Mouse (Mus musculus) c-Kit-positive CD71-positive TER-119-positive erythroid progenitor cells, embryonic 14.5 days (primary cell): Measurements from ENCODE around the gene Gfi1b.
A peak's percentile ranks its signal among the peaks of the same experiment; 100 is the strongest.

Experiments used
- DNase-seq: peaks from one replicate; pipeline ENCODE4 v3.0.0-alpha.2; 2013; ENCODE audit warnings: low spot score

Gfi1b gene

DNA sequence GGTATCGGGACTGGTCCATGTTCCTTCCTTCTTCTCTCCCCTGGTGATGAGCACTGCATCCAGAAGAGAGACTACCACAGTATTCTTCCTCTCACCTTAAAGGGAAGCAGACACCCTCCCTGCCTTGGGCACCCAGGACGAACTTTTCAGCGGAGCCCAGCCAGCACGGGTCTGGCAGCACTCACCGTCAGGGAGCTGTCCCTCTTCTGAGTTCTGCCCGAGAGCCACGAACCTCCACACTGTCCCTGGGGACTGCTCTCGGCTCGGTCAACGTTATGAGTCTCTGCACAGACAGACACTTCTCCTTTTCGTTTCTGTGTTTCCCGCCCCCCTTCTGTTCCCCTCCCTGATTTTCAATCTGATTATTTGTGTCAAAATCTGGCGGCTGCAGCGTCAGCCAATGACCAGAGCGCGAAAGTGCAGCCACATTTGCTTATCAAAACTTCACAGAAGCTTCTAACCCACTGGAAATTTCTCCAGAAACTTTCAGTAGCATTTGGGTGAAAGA is at the start of gene Gfi1b:
TSS of gene Gfi1b (minus strand) at position 319 of the 508 bp plus-strand sequence.
- no peak for DNase-seq

DNA sequence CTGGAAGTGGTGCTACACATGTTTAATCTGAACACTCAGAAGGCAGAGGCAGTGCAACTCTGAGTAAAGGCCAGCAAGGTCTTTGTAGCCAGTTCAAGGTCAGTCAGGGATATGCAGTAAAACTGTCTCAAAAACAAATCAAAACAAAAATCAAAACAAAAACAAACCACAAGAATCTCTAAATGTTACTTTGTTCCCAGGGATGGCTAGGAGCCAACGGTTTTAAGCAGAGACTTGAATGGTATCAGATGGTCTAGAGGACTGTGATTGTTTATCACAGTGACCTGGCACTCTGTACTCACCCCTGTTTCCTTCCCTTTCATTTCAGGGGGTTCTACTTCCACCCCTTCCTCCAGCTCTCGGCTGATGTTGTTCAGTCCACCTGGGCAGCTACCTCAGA is 49.7 kb upstream of the Gfi1b start:
- DNase-seq, result no peak

DNA sequence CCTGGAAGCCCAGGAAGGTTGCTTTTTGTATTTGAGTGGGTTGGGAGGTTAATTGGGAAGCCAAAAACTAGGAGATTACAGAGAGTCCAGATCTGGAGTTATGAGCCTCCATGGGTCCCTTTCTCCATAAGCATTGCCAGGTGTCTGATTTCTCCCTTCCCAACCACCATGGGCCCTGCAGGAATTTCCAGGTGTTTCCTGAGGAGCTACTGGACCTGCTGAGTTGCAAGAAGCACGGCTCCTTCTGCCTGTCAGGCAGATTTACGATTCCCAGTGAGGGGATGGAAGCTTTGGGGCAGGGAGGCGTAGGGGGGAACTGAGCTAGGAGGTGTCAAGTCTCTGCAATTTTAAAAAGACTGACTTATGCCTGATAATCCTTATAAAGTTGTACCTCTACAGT is 44.0 kb upstream of the Gfi1b start:
- DNase-seq, result no peak

- no peak for DNase-seq
Observed at GRCm38 (mm10) chr2:28662891-28663290, 41.1 kb upstream of the Gfi1b start.

DNA sequence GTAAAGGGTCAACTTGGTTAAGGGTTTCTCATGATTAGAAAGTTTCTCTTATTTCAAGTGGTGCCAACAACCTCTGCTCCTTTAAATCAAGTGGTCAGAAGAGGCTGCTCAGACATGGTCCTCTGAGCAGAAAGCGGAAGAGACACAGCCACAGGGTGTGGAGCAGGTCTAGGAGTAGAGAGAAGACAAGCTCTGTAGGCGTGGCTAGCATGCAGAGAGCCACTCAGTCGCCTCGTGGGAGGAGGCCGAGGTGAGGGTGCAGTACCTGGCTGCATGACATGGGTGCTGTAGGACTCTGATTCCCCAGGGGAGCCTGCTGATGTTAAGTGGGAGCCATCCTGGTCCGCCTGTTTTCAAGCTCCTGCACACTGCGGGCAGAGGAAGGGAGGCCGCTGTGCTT is 34.4 kb upstream of the Gfi1b start:
- no peak for DNase-seq

DNA sequence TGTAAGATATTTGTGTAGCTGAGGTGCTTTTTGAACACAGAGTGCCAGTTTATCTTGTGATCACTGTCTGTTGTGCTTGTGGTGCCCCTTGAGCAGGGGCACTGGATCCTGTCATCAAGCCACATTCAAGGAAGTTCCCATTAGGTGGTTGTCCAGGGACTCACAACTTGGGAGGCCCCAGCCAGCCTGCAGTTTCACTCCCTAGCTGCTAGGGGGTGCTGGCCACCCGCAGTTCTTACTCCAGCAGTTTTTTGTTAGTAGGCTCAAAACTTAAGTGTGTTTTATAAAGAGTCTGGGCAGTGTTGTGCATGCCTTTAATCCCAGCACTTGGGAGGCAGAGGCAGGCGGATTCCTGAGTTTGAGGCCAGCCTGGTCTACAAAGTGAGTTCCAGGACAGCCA is 32.5 kb upstream of the Gfi1b start:
- DNase-seq, result no peak

GRCm38 (mm10) chr2:28653351-28653750 is 31.6 kb upstream of the Gfi1b start:
- no peak for DNase-seq

DNA sequence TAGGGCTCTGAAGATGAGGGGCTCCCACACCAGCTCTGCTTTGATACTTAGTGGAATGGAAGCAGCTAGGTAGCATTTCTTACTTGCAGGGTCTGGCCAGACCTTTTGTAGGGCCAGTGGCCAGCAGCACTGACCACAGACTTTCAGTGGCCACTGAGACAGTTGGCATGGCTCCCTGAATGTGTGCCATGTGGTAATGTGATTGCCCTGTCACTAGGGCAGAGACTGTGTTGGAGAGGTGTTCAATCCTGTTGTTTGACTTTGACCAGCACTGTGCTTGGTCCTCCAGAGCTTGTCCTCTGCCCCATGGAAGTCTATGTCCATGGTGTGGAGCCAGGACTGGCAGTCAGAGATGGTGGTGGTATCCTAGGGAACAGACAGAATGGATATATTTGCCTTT is 28.7 kb upstream of the Gfi1b start:
- no peak for DNase-seq

- no peak for DNase-seq
Observed at GRCm38 (mm10) chr2:28643081-28643480, 21.3 kb upstream of the Gfi1b start.

DNA sequence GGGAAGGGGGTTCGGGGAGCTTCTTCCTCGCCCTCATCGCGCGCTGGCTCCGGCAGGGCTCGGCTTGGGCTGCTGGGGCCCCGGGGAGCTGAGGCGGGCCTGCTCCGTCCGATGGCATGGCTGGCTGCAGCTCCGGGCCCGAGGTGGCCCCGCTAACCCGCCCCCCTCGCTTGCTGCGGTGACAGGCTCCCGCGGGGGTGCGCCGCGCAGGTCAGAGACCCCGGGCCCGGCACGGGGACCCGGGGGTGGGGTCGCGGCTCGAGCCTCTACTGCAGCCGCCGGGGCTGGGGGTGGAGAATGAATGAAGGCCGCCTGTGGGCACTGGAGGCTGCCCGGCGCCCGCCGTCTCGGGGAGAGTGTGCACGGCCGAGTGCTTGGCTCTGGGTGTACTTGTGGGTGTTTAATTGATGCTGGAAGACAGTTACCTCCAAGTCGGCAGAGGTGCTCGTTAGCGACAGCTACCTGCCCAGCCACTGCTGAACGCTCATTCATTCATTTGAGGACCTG is 19.7 kb upstream of the Gfi1b start:
- no peak for DNase-seq

DNA sequence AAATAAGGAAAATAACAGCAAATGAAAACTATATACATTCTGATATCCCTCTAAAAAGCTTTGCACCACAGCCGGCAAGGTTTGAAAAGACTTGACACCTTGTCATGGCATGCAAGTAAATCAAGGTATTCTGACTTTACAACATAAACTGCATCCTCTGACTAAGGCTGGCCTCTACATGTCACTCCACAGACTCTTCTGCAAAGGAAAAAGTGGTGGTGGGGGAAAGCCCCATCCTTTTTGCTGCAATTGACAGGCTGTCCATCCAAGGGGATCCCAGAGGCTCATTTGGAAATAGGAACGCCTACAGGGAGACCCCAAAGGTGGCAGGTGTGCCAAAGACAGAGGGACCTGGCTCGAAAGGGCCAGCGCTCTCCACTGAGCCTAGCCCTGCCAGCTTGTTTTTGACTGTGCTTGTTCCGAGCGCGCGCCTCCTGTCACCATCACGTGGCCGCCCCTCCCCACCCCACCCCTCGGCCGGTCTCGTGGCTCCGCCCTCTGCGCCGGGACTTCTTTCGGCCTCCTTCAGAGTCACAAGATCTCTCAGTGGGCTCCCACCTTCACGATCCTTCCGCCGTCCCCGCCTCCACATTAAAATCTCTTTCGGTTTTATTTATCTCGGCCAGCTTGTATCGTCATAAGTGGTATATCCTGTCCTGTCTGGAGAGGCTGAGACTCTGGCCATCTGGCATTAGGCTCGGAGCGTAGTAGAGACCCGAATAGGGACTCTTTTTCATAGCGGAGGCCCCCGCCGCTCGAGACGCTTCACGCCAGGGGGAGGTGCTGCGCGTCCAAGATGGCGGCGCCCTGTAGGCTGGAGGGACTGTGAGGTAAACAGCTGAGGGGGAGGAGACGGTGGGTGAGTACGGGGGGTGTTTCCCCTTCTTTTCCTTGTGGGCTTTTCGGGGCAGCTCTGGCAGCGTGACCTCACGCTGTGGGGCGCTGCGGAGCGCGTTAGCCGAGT is 19.0 kb upstream of the Gfi1b start, which contains the start of gene Tsc1:
TSS of gene Tsc1 (plus strand) at position 768 of the 964 bp plus-strand sequence.
- DNase-seq, result peak; percentile 96

DNA sequence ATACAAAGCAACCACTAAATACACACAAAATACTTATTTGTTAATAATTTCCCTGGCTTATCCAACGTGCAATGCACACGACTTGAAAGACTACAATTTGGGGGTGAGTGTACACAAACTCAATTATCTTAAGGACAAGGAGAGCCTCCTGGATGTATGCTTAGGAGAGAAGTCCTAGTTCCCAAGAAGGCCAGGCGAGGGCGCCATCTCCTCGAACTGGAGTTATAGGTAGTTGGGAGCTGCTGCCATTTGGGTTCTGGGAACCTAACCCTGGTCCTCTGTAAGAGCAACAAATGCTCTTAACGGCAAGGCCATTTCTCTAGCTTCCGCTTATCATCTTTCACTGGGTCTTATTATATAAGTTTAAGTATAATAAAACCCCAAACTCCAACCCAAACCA is 18.0 kb upstream of the Gfi1b start:
- peak; percentile 53 for DNase-seq

- DNase-seq, result no peak
Observed at GRCm38 (mm10) chr2:28638886-28639285, 17.1 kb upstream of the Gfi1b start.

GRCm38 (mm10) chr2:28638352-28638751 is 16.6 kb upstream of the Gfi1b start:
- no peak for DNase-seq

GRCm38 (mm10) chr2:28637106-28637845 is 15.5 kb upstream of the Gfi1b start:
- no peak for DNase-seq

- DNase-seq, result no peak
Observed at GRCm38 (mm10) chr2:28635199-28635598, 13.4 kb upstream of the Gfi1b start.

GRCm38 (mm10) chr2:28633136-28633535 is 11.4 kb upstream of the Gfi1b start:
- DNase-seq, result no peak

DNA sequence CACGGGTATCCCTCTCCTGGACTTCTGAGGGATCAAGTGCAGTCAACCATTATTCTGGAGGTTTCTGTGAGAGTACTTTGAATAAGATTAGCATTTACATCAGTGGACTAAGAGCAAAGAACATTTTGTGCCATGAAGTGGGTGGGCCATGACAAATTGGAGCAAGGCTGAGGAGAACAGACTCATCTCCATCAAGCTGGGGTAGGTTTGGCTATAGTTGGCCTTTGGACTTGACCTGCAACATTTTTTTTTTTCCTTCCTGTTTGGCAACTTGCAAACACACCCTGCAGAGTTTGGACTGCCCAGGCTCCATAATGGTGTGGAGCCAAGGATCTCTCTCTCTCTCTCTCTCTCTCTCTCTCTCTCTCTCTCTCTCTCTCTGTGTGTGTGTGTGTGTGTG is 10.8 kb upstream of the Gfi1b start:
- no peak for DNase-seq

DNA sequence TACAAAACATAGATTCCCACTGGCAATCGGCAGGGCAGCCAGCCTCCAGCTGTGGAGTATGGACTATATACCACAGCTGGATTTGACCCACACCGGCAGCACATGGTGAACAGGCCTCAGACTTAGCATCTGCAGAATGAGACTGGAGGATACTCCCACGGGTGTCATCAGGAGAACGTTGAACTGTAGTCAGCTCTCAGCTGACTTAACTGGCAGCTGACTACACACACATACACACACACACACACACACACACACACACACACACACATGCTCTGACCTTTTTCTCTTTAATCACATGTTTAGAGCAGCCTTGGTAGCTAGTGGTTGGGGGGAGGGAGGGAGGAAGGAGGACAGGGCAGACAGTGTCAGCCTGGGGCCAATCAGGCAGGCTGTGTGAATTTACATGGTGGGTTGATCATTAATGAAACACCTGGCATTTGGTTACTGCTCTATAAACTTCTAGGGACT is 8.2 kb upstream of the Gfi1b start:
- DNase-seq, result no peak

DNA sequence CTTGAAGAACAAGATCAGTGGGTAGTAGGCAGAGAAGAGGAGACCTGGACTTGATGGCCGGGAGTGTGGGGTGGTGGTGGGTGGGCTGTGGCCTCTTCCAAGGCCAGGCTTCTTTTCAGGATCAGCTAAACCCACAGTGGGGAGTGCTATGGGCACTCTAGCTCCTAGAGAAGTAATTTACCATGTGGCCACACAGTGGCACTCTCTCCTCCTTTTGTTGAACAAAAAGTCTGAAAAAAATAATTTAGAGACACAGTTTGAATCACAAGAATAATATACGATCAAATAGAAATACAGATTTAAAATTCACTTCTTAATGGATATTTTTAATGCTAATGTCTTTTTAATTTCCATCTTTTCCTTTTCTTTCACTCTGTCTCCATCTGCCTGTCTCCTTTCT is 6.3 kb upstream of the Gfi1b start:
- no peak for DNase-seq

DNA sequence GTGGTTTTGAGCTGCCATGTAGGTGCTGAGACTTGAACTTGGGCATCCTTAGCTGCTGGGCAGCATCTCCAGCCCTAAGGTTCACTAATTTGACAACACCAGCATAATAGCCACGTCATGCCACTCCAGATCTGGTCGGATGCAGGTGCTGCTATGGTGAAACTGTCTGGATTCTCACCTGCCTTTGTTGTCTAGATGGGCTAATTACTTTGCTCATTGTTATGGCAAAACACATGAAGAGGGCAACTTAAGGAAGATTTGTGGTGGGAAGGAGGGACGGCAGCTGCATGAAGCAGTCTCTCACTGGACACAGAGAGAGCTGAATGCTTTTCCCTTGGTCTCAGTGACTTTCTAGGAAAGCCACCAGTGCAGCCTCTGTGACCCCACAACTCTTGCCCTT is 4.3 kb upstream of the Gfi1b start:
- DNase-seq, result no peak

DNA sequence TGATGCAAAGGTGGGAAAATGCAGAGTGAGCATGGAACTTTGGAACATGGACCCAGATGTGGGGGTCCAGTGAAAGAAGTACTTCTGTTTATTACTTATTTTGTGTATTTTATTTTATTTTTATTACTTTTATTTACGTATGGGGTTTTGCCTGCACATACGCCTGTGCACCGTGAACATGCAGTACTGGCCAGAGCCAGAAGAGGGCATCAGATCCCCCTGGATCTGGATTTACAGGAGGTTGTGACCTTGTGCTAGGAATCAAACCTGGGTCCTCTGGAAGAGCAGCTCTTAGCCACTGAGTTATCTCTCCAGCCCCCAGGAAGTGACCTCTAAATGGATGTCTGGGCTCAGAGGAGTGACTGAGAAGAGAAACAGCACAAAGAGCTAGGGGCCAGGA is 3.1 kb upstream of the Gfi1b start:
- DNase-seq, result no peak
